Mouse (Mus musculus) midbrain, embryonic 12.5 days (tissue): ENCODE data around the gene Chrne. TPM values are rescaled to one million over a fixed set of nuclear protein-coding genes. Genes with fewer than 3 reads are reported as not detected.
A peak's percentile ranks its signal among the peaks of the same experiment; 100 is the strongest.

Source experiments
- ATAC-seq: fragments of 200-750 bp; cut with Nextera tagmentation; 2 replicates; pipeline ENCODE4 v1.8.0; 2017; ENCODE audit warnings: low read depth, moderate TSS enrichment, moderate library complexity; ENCODE audit not compliant: low FRiP score
- H3K27ac ChIP-seq: fragments of 300-500 bp; sonication (generic); replicated peaks from 2 replicates; pipeline ENCODE4 v1.5.1; 2016; ENCODE audit warnings: mild to moderate bottlenecking
- H3K27me3 ChIP-seq: fragments of 300-500 bp; sonication (generic); 2 replicates; pipeline ENCODE4 v1.6.1; 2016; ENCODE audit warnings: mild to moderate bottlenecking
- H3K36me3 ChIP-seq: fragments of 300-500 bp; sonication (generic); 2 replicates; pipeline ENCODE4 v1.6.1; 2016
- H3K4me1 ChIP-seq: fragments of 300-500 bp; sonication (generic); 2 replicates; pipeline ENCODE4 v1.6.1; 2016
- H3K4me2 ChIP-seq: fragments of 300-500 bp; sonication (generic); replicated peaks from 2 replicates; pipeline ENCODE4 v1.6.1; 2016; ENCODE audit warnings: mild to moderate bottlenecking, moderate library complexity
- H3K4me3 ChIP-seq: fragments of 300-500 bp; sonication (generic); 2 replicates; pipeline ENCODE4 v1.5.1; 2016; ENCODE audit warnings: mild to moderate bottlenecking
- H3K9ac ChIP-seq: fragments of 300-500 bp; sonication (generic); replicated peaks from 2 replicates; pipeline ENCODE4 v1.6.1; 2016; ENCODE audit warnings: mild to moderate bottlenecking, moderate library complexity
- H3K9me3 ChIP-seq: fragments of 300-500 bp; sonication (generic); 2 replicates; pipeline ENCODE4 v1.6.1; 2016; ENCODE audit warnings: mild to moderate bottlenecking
- WGBS: fragments of 180-500 bp; shearing (Covaris S2); methylation state at CpG from one replicate; pipeline ENCODE4 v1.1.7; 2016; 5-methylcytosine and 5-hydroxymethylcytosine counted together
- polyA plus RNA-seq: library from polyadenylated mRNA; unstranded; fragments of >200 nt; fragmentation: Nextera tagmentation; extraction: Ambion mirVana; gene quantifications from 2 replicates; pipeline ENCODE4 v1.2.1, GENCODE M21; 2016

Chrne gene
- polyA plus RNA-seq, 1 experiment from 2014 or later: 0.32 TPM

GRCm38 (mm10) chr11:70615516-70616093, 3.4 kb downstream of the Chrne start, which contains the start of gene 4930544D05Rik:
TSS of gene 4930544D05Rik (plus strand) at chr11:70615848.
- Histone ChIP-seq H3K4me3 (peak within 1 kb of the TSS; percentile 29), H3K27me3 (peaks cover 16% of the 10 kb centered on the region), H3K9ac (peak within 1 kb of the TSS; percentile 43; the same call in 1 of the 2 replicates), H3K9me3 (no peaks in the 10 kb centered on the region), H3K4me2 (peak within 1 kb of the TSS; percentile 53), H3K4me1 (peaks cover 13% of the 10 kb centered on the region), H3K36me3 (peaks cover 29% of the 10 kb centered on the region), H3K27ac (no peak within 1 kb of the TSS)
- no peak for ATAC-seq
- WGBS: 10% methylated on average over 21 of the region's 21 CpGs

- peaks cover 16% of the 10 kb centered on the region for H3K27me3 ChIP-seq
- H3K4me1 ChIP-seq: peaks cover 13% of the 10 kb centered on the region
- peak overlapping the region; percentile 53 for H3K4me2 ChIP-seq
- H3K27ac ChIP-seq: no peak overlapping the region
- peaks cover 34% of the 10 kb centered on the region for H3K36me3 ChIP-seq
- H3K9me3 ChIP-seq: no peaks in the 10 kb centered on the region
- peak overlapping the region; percentile 29 for H3K4me3 ChIP-seq
- H3K9ac ChIP-seq: peak overlapping the region; percentile 43; the same call in 1 of the 2 replicates
- ATAC-seq: no peak
- under 1% methylated on average over 17 of the region's 17 CpGs for WGBS
Observed at GRCm38 (mm10) chr11:70615074-70615473, 3.9 kb downstream of the Chrne start.

- H3K9me3 ChIP-seq: no peaks in the 10 kb centered on the region
- H3K36me3 ChIP-seq: peaks cover 60% of the 10 kb centered on the region
- no peak overlapping the region for H3K9ac ChIP-seq
- H3K4me1 ChIP-seq: peaks cover 13% of the 10 kb centered on the region
- H3K27ac ChIP-seq: no peak overlapping the region
- peaks cover 16% of the 10 kb centered on the region for H3K27me3 ChIP-seq
- WGBS: 77% methylated on average over 7 of the region's 7 CpGs
- H3K4me3 ChIP-seq: no peak overlapping the region
- H3K4me2 ChIP-seq: no peak overlapping the region
- no peak for ATAC-seq
Observed at GRCm38 (mm10) chr11:70612505-70612904, 6.5 kb downstream of the Chrne start.

- H3K9ac ChIP-seq: no peak overlapping the region
- H3K4me1 ChIP-seq: peaks cover 11% of the 10 kb centered on the region
- no peak overlapping the region for H3K27ac ChIP-seq
- H3K27me3 ChIP-seq: peaks cover 8% of the 10 kb centered on the region
- H3K4me2 ChIP-seq: no peak overlapping the region
- 78% methylated on average over 4 of the region's 4 CpGs for WGBS
- H3K36me3 ChIP-seq: peaks cover 77% of the 10 kb centered on the region
- H3K4me3 ChIP-seq: no peak overlapping the region
- ATAC-seq: no peak
- no peaks in the 10 kb centered on the region for H3K9me3 ChIP-seq
Observed at GRCm38 (mm10) chr11:70610752-70611151, 8.3 kb downstream of the Chrne start.

- no peaks in the 10 kb centered on the region for H3K4me1 ChIP-seq
- H3K27me3 ChIP-seq: no peaks in the 10 kb centered on the region
- 89% methylated on average over 25 of the region's 26 CpGs for WGBS
- H3K36me3 ChIP-seq: peaks cover 92% of the 10 kb centered on the region
- H3K27ac ChIP-seq: no peak overlapping the region
- no peak overlapping the region for H3K9ac ChIP-seq
- H3K4me2 ChIP-seq: no peak overlapping the region
- H3K4me3 ChIP-seq: no peak overlapping the region
- no peak for ATAC-seq
- H3K9me3 ChIP-seq: no peaks in the 10 kb centered on the region
Observed at GRCm38 (mm10) chr11:70608381-70609066, 10.5 kb downstream of the Chrne start.

GRCm38 (mm10) chr11:70607611-70608010, 11.4 kb downstream of the Chrne start:
- Histone ChIP-seq H3K27me3 (no peaks in the 10 kb centered on the region), H3K4me2 (no peak overlapping the region), H3K9ac (no peak overlapping the region), H3K9me3 (no peaks in the 10 kb centered on the region), H3K4me3 (no peak overlapping the region), H3K4me1 (no peaks in the 10 kb centered on the region), H3K36me3 (peaks cover 83% of the 10 kb centered on the region), H3K27ac (no peak overlapping the region)
- ATAC-seq: no peak
- 90% methylated on average over 9 of the region's 9 CpGs for WGBS

- Histone ChIP-seq H3K27me3 (no peaks in the 10 kb centered on the region), H3K36me3 (peaks cover 81% of the 10 kb centered on the region), H3K9ac (no peak overlapping the region), H3K9me3 (no peaks in the 10 kb centered on the region), H3K4me2 (no peak overlapping the region), H3K27ac (no peak overlapping the region), H3K4me1 (no peaks in the 10 kb centered on the region), H3K4me3 (no peak overlapping the region)
- ATAC-seq: no peak
- WGBS: 86% methylated on average over 12 of the region's 12 CpGs
Observed at GRCm38 (mm10) chr11:70606717-70607116, 12.3 kb downstream of the Chrne start.

GRCm38 (mm10) chr11:70605024-70605566, 13.9 kb downstream of the Chrne start:
- H3K4me2 ChIP-seq: no peak overlapping the region
- no peak overlapping the region for H3K4me3 ChIP-seq
- no peaks in the 10 kb centered on the region for H3K27me3 ChIP-seq
- WGBS: 67% methylated on average over 14 of the region's 14 CpGs
- no peak overlapping the region for H3K9ac ChIP-seq
- no peak for ATAC-seq
- H3K27ac ChIP-seq: no peak overlapping the region
- no peaks in the 10 kb centered on the region for H3K9me3 ChIP-seq
- H3K36me3 ChIP-seq: peaks cover 71% of the 10 kb centered on the region
- H3K4me1 ChIP-seq: no peaks in the 10 kb centered on the region

GRCm38 (mm10) chr11:70598451-70598953, 20.5 kb downstream of the Chrne start:
- WGBS: 89% methylated on average over 9 of the region's 9 CpGs
- Histone ChIP-seq H3K36me3 (peaks cover 35% of the 10 kb centered on the region), H3K9me3 (no peaks in the 10 kb centered on the region), H3K27ac (no peak overlapping the region), H3K27me3 (no peaks in the 10 kb centered on the region), H3K4me1 (peaks cover 11% of the 10 kb centered on the region), H3K9ac (no peak overlapping the region), H3K4me2 (no peak overlapping the region), H3K4me3 (no peak overlapping the region)
- ATAC-seq: no peak

GRCm38 (mm10) chr11:70597301-70597700, 21.7 kb downstream of the Chrne start:
- Histone ChIP-seq H3K9me3 (no peaks in the 10 kb centered on the region), H3K27ac (no peak overlapping the region), H3K9ac (no peak overlapping the region), H3K36me3 (peaks cover 35% of the 10 kb centered on the region), H3K27me3 (no peaks in the 10 kb centered on the region), H3K4me3 (no peak overlapping the region), H3K4me1 (peaks cover 11% of the 10 kb centered on the region), H3K4me2 (no peak overlapping the region)
- ATAC-seq: no peak
- 86% methylated on average over 6 of the region's 6 CpGs for WGBS

GRCm38 (mm10) chr11:70596094-70596493, 22.9 kb downstream of the Chrne start:
- H3K9me3 ChIP-seq: no peaks in the 10 kb centered on the region
- H3K36me3 ChIP-seq: peaks cover 26% of the 10 kb centered on the region
- no peak overlapping the region for H3K4me2 ChIP-seq
- no peaks in the 10 kb centered on the region for H3K27me3 ChIP-seq
- no peak overlapping the region for H3K9ac ChIP-seq
- H3K4me3 ChIP-seq: no peak overlapping the region
- 45% methylated on average over 4 of the region's 4 CpGs for WGBS
- H3K27ac ChIP-seq: peak overlapping the region; percentile 58
- H3K4me1 ChIP-seq: peaks cover 11% of the 10 kb centered on the region
- ATAC-seq: no peak

GRCm38 (mm10) chr11:70595638-70596037, 23.4 kb downstream of the Chrne start:
- Histone ChIP-seq H3K4me1 (peaks cover 11% of the 10 kb centered on the region), H3K27ac (peak overlapping the region; percentile 58), H3K4me2 (no peak overlapping the region), H3K9ac (no peak overlapping the region), H3K4me3 (no peak overlapping the region), H3K36me3 (peaks cover 26% of the 10 kb centered on the region), H3K27me3 (no peaks in the 10 kb centered on the region), H3K9me3 (no peaks in the 10 kb centered on the region)
- WGBS: 67% methylated on average over 2 of the region's 2 CpGs
- ATAC-seq: no peak
